Mouse (Mus musculus) megakaryocyte, embryonic 14.5 days (primary cell): Measurements from ENCODE around the gene Wdcp.
"Not testable (repeated sequence)": the region's sequence is repeated elsewhere in the genome, so short reads cannot be mapped to it uniquely, and the experiment has no call there.

ENCODE experiments used
- FLI1 ChIP-seq: IDR thresholded peaks from 2 replicates; pipeline ENCODE4 v1.6.1; 2012; ENCODE audit warnings: low read length, inconsistent platforms, mixed read lengths
- GATA1 ChIP-seq: IDR thresholded peaks from 3 replicates; pipeline ENCODE4 v1.6.1; 2012; ENCODE audit warnings: mixed read lengths, low read length, inconsistent platforms, borderline replicate concordance

DNA sequence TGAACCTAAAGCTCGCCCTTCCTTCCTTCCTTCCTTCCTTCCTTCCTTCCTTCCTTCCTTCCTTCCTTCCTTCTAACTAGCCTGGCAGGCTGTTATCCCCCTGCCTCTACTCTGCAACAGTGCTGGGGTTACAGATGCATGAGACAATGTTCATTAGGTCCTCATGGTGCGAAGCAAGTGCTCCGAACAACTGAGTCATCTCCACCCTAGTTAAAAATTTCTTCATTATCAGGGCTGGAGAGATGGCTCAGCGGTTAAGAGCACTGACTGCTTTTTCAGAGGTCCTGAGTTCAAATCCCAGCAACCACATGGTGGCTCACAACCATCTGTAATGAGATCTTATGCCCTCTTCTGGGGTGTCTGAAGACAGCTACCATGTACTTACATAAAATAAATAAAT lies 43.5 kb downstream of the Wdcp start:
- not testable (repeated sequence) for TF ChIP-seq GATA1, FLI1
